Mouse (Mus musculus): ENCODE data around the gene Prdx6b.

Gene Prdx6b

GRCm38 (mm10) chr2:80325779-80326178 lies 33.5 kb downstream of the Prdx6b start:
- DNase-seq (ENCODE audit: low spot score in 2 of 2) = no peak

GRCm38 (mm10) chr2:80327272-80327671 lies 35.0 kb downstream of the Prdx6b start:
- no peak for DNase-seq (ENCODE audit: low spot score in 2 of 2)

GRCm38 (mm10) chr2:80328961-80329653 lies 36.8 kb downstream of the Prdx6b start:
- DNase-seq (ENCODE audit: low spot score in 2 of 2) = no peak

- no peak for DNase-seq (ENCODE audit: low spot score in 2 of 2)
Observed at GRCm38 (mm10) chr2:80340537-80340936, 48.3 kb downstream of the Prdx6b start.

All from frontal cortex, postnatal 25 days (tissue).